Mouse (Mus musculus) thymus, adult 18-20 months (tissue): ENCODE data around the gene Nr1h2.

ENCODE experiments used
- DNase-seq, 2 experiments: peaks; one replicate each; pipeline ENCODE4 v3.0.0; 2022; ENCODE audit warnings: mixed read lengths in 2 of 2

Gene Nr1h2

DNA sequence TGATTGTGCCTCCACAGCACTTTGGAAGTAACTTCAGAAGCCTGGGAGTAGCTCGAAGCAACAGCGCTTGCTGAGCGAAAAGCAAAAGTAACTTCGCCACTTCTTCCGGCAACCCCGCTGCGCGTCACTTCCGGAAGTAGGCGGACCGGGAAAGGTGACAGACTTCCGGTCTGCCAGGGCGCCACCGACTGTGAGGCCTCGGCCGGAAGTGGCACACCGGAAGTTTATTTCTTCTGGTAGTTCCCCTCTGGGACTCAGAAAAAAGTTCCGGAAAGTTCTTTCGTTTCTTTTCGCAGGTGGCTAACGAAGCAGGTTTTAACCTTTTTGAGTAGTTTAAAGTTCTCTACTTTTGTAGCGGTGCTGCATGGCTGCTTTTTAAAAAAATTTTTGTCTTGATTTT, at the start of gene Nr1h2:
Gene Nr1h2, minus strand, starts transcription at position 126 of the 400 bp plus-strand sequence.
- DNase-seq = peak; percentile 94 to 95

DNA sequence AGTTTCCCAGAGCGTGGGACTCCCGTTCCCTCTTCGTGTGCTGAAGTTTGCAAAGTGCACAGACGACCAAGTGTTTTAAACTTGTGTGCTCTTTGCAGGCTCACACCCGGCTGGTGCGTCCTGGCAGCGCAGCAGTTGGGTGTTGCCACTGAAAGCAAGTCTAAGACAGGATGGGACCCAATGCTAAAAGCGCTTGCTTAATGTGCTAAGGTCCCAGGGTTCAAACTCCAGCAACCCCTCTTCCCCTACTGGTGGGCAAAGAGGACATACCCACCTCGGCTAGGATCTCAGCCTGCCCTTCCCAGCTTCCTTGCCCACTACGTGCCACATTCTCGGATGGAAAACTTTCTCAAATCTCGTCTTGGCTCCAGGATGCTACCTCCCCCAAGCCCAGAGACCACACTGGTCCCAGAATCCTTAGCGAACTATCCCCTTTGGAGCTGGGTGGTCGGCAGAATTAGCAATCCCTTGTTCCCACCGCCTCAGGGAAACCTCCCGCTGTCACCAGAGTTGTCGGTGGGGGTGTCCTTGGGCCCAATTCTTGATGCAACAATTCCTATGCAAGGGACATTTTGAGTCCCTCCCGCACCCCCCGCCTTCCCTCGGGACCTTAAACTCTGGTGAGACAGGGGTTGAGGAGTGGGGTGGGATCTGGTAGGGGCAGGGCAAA, 49.6 kb upstream of the Nr1h2 start:
- no peak for DNase-seq

DNA sequence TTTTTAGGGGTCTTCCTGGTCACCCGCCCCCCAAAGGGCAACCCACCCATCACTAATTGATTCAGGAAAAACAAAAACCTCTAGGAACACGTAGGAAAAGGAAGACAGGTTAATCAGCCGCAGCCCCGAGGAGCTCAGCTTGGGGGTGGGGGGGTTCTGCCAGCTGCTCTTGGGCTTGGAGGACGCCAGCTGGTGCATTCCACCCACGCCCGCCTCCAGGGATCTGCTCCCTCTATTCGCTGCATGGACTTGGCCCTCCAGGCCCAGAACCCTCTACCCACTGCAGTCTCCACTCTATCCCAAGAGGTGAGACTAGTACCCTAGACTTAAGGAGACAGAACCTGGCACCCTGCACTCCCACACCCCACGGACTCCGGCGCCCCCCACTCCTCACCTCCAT, 48.7 kb upstream of the Nr1h2 start:
- no peak for DNase-seq

DNA sequence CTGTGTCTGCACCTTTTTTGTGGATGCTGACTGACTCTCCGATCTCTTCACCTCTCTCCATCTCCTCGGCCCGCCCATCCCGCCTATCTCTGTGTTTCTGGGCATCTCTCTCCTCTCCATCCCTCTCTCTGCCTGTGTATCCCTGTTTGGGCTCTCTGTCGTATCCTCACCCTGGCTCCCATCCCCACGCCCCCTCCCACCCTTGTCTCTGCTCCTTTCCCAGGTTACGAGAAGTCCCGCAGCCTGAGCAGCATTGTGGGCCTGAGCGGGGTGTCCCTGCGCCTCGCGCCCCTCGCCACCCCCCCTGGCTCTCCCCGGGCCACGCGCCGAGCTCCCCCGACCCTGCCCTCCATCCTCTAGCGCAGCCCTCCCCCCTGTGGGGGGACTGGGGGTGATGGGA, 47.9 kb upstream of the Nr1h2 start:
- DNase-seq = no peak

- DNase-seq = no peak
Measured at GRCm38 (mm10) chr7:44600691-44601262, 47.0 kb upstream of the Nr1h2 start.

DNA sequence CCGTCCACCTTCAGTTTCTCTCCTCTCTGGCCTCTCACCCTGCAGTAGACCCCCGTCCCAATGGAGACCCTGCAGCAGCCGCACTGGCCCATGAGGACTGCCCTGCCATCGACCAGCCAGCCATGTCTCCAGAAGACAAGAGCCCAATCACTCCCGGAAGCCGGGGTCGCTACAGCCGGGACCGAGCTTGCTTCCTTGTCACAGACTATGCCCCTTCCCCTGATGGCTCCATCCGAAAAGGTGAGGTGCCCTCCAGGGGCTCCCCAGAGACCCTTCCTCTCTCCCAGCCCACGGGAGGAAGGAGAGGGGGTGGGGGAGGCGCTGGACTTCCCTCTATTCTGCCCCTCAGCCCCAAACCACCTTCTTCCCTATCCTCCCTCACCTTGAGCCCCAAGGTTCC, 44.6 kb upstream of the Nr1h2 start:
- DNase-seq = no peak

GRCm38 (mm10) chr7:44597666-44598065, 43.9 kb upstream of the Nr1h2 start:
- no peak for DNase-seq

DNA sequence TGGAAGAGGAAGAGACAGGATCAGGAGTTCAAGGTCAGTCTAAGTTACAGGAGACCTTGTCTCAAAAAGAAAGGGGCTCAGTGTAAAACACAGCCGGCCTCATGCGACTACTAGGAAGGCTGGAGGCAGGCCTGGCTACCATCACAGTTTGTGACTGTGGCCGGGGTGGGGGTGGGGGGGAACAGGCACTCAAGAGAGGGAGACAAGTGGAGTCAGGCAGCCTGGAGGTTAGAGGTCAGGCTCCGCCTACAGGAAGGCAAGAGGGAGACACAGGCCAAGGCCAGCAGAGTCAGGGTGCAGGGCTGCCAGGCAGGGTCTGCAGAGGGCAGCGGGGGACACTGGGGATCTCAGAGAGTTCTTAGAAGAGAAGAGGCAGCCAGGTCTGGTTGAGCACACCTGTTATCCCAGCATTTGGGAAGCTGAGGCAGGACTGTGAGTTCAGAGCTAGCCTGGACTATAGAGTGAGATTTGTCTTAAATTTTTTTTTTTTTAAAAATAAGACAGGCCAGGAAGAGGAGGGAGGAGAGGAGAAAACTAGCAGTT, 43.3 kb upstream of the Nr1h2 start:
- no peak for DNase-seq

GRCm38 (mm10) chr7:44596051-44596450, 42.3 kb upstream of the Nr1h2 start:
- DNase-seq = no peak

- DNase-seq = no peak
Measured at GRCm38 (mm10) chr7:44595131-44595561, 41.4 kb upstream of the Nr1h2 start.

DNA sequence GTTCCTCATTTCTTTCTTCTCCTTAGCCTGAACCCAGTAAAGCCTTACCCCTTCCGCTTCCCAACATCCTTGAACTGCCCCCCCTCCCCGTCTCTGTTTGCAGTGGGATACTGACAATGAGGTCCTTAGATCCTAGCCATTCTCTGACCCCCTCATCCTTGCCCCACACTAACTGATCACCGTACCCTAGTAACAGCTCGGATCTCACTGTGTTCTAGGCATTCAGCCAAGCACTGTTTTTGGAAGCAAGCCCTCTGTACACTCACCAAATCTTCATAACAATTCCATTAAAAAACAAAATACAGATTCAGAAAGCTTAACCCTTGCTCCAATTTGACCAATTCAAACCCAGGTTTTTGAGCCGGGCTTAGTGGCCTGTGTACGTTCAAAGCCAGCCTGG, 40.5 kb upstream of the Nr1h2 start:
- no peak for DNase-seq

DNA sequence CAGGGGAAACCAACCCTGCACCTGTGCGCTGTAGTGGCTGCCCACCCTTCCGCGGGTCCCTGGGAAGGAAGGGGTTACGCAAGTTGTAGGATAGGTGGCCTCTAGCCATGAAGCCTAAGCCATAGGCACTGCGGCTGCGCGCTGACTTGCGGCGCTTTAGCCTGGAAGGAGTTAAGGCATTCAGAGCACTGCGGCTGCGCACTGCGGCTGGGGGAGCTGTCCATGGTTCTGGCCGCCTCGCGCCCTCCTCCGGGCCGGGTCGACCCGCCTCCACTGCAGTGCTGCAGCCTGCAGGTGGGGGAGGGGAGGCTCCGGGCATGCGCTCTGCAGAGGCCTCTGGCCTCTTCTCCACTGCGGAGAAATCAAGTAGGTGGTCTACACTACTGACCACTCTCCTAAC, 40.0 kb upstream of the Nr1h2 start:
- peak; percentile 35 to 39 for DNase-seq

- no peak for DNase-seq
Measured at GRCm38 (mm10) chr7:44593051-44593450, 39.3 kb upstream of the Nr1h2 start.

GRCm38 (mm10) chr7:44591348-44592116, 37.8 kb upstream of the Nr1h2 start:
- no peak for DNase-seq

- peak; percentile 58 to 70 for DNase-seq
Measured at GRCm38 (mm10) chr7:44590402-44591347, 36.9 kb upstream of the Nr1h2 start, which contains the start of gene Kcnc3. Kcnc3 (plus strand) TSS chr7:44590664.

- no peak for DNase-seq
Measured at GRCm38 (mm10) chr7:44589946-44590345, 36.2 kb upstream of the Nr1h2 start.

DNA sequence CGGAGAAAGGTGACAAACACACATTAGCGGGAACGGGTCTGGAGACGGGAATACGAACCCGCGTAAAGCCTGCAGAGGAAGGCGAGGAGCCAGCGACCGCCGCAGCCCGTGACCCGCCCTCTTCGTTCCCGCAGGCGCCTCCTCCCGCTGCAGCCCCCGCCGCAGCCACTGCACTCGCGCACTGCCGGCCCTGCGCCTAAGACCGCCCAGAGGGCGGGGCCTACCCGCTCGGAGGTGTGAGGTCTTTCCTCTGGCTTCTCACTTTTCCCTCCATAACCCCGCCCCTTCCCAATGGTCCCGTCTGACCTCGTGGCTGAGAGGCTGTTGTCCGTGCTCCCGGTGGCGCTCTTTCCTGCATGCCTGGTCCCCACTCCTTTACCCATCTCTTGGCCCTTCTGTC, 35.4 kb upstream of the Nr1h2 start:
- DNase-seq = peak; percentile 28 to 31

GRCm38 (mm10) chr7:44588338-44588737, 34.6 kb upstream of the Nr1h2 start:
- DNase-seq = no peak

DNA sequence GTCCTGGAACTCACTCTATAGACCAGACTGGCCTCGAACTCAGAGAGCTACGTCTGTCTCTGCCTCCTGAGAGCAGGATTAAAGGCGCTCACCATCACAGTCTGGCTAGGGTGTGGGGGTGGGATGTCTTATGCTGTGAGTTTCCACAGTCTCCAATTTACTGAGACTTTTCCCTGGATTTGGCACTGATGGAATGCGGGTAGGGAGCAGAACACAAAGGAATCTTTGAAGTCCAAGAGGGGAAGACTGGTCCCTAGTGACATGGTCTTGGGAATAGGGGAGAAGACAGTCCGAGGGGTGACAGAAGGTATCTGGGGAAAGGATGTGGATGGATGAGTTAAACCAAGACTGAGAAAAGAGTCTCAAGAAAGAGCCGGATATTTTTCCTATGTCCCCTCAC, 33.9 kb upstream of the Nr1h2 start:
- no peak for DNase-seq

- no peak for DNase-seq
Measured at GRCm38 (mm10) chr7:44586930-44587329, 33.2 kb upstream of the Nr1h2 start.

GRCm38 (mm10) chr7:44586518-44586917, 32.8 kb upstream of the Nr1h2 start:
- DNase-seq = no peak

GRCm38 (mm10) chr7:44585606-44586005, 31.9 kb upstream of the Nr1h2 start:
- no peak for DNase-seq

DNA sequence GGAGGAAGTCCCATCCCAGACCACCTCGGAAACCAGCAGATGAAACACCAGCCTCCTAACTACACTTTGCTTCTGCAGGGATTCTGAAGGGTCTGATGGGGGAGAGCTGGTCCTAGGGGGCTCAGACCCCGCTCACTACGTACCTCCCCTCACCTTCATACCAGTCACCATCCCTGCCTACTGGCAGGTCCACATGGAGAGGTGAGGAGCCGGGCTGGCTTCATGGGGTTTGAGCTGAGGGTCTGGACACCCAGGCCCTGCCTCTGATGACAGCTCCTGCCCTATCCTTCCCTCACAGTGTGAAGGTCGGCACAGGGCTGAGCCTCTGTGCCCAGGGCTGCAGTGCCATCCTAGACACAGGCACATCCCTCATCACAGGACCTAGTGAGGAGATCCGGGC, 31.2 kb upstream of the Nr1h2 start:
- no peak for DNase-seq
